Mouse (Mus musculus): ENCODE results near the gene Hist1h1d.

GRCm38 (mm10) chr13:23597957-23598356 is 44.9 kb downstream of the Hist1h1d start:
- TF ChIP-seq POLR2A (IDR thresholded peaks at IDR 0.05; ENCODE audit: borderline replicate concordance, extremely low read depth, insufficient read depth, insufficient read length, poor library complexity, severe bottlenecking) (no peak), CTCF (IDR thresholded peaks at IDR 0.05; ENCODE audit: borderline replicate concordance, extremely low read depth, insufficient read depth, insufficient read length) (peak; percentile 84)

Measured in brain, embryonic 14.5 days (tissue).